28 mouse cellular contexts compared by ENCODE assay signal in genomic region chr3:117294308-117294925, GRCm38 (mm10).
DNase-seq lines count a peak whose midpoint lies in the region; ATAC-seq and TF ChIP-seq lines count a peak whose summit lies in the region.
"Had no signal": no experiment of that assay in that cellular context is flagged by ENCODE, and none has a peak within 500 bp of the region (broad histone marks: within the 10 kb centered on the region; RNA-seq: fewer than 3 reads in every experiment).

No protein-coding gene starts in this region.

- DNase-seq in forebrain, postnatal 0 days = peak; percentile 50
- no peak for DNase-seq in forebrain, embryonic 14.5 days (ENCODE audit: low spot score)
- peak; percentile 15 to 19 for DNase-seq in left cerebral cortex, postnatal 14 days (ENCODE audit: low spot score in 2 of 2)
- DNase-seq in left cerebral cortex, adult 11 months (ENCODE audit: low spot score) = no peak
- DNase-seq in A20 (ENCODE audit: low read depth, low spot score) = peak; percentile 64
- peak; percentile 34 for DNase-seq in brain, embryonic 14.5 days (ENCODE audit: low read depth)
- DNase-seq in heart, adult 2 months = no peak
- no peak for DNase-seq in heart, adult 18-20 months
- DNase-seq: adrenal gland, postnatal 36 days; cerebellum, adult 8-10 months; cerebellum, postnatal 25 days; gastrocnemius, adult 2 months; gastrocnemius, postnatal 36 days; heart, postnatal 14 days; kidney, adult 11 months; kidney, postnatal 14 days; left cerebral cortex, postnatal 4 days; liver, embryonic 13.5 days; lung, adult 18-20 months; lung, postnatal 4 days; right cerebral cortex, postnatal 4 days; thymus, postnatal 4 days had no signal

- no peaks in the 10 kb centered on the region for H3K27me3 ChIP-seq in forebrain, postnatal 0 days (ENCODE audit: insufficient read depth, low read length)
- H3K27me3 ChIP-seq in forebrain, embryonic 14.5 days (replicated peaks; ENCODE audit: control insufficient read depth, insufficient read depth, low read length) = no peaks in the 10 kb centered on the region
- no peaks in the 10 kb centered on the region for H3K27me3 ChIP-seq in heart, adult 2 months (ENCODE audit: control insufficient read depth, insufficient read depth, low read length)
- H3K27me3 ChIP-seq: hindbrain, embryonic 15.5 days; liver, embryonic 13.5 days had no signal

- no peak for TF ChIP-seq POLR2A in brain, embryonic 14.5 days (IDR thresholded peaks at IDR 0.05; ENCODE audit: borderline replicate concordance, extremely low read depth, insufficient read depth, insufficient read length, poor library complexity, severe bottlenecking)
- no peak for TF ChIP-seq POLR2A in heart, adult 2 months (IDR thresholded peaks at IDR 0.05; ENCODE audit: insufficient read depth, low read depth, low read length)

- no peak overlapping the region for H3K4me3 ChIP-seq in forebrain, postnatal 0 days (ENCODE audit: low read depth, low read length)
- no peak overlapping the region for H3K4me3 ChIP-seq in forebrain, embryonic 14.5 days (ENCODE audit: low read depth, low read length)
- H3K4me3 ChIP-seq in heart, adult 2 months = no peak overlapping the region
- H3K4me3 ChIP-seq: gastrocnemius, adult 2 months; hindbrain, embryonic 10.5 days; hindbrain, embryonic 15.5 days; liver, embryonic 13.5 days had no signal

- H3K9ac ChIP-seq in forebrain, postnatal 0 days = no peak overlapping the region
- H3K9ac ChIP-seq in forebrain, embryonic 14.5 days (ENCODE audit: low read length) = no peak overlapping the region
- H3K9ac ChIP-seq in heart, adult 2 months (ENCODE audit: low read depth, low read length) = no peak overlapping the region
- H3K9ac ChIP-seq: hindbrain, embryonic 15.5 days; liver, embryonic 13.5 days had no signal

- peaks cover 10% of the 10 kb centered on the region; the same call in 1 of the 2 replicates for H3K4me1 ChIP-seq in forebrain, postnatal 0 days (ENCODE audit: insufficient read depth)
- H3K4me1 ChIP-seq in forebrain, embryonic 14.5 days (ENCODE audit: control insufficient read depth, insufficient read depth, low read length) = no peaks in the 10 kb centered on the region
- H3K4me1 ChIP-seq in heart, adult 2 months (ENCODE audit: control insufficient read depth, insufficient read depth, low read length) = no peaks in the 10 kb centered on the region
- H3K4me1 ChIP-seq: hindbrain, embryonic 10.5 days; hindbrain, embryonic 15.5 days; liver, embryonic 13.5 days had no signal

- no peak for TF ChIP-seq EP300 in heart, adult 2 months (IDR thresholded peaks at IDR 0.05; ENCODE audit: insufficient read depth, low read depth, low read length)

- TF ChIP-seq CTCF in forebrain, postnatal 0 days (IDR thresholded peaks at IDR 0.05; ENCODE audit: low read depth) = no peak
- no peak for TF ChIP-seq CTCF in brain, embryonic 14.5 days (IDR thresholded peaks at IDR 0.05; ENCODE audit: borderline replicate concordance, extremely low read depth, insufficient read depth, insufficient read length)
- no peak for TF ChIP-seq CTCF in heart, adult 2 months (IDR thresholded peaks at IDR 0.05)

- H3K27ac ChIP-seq in forebrain, postnatal 0 days (ENCODE audit: low read depth, low read length) = 0 out of 2 replicates have a peak overlapping the region, but pooled peaks have one; percentile 23
- no peak overlapping the region for H3K27ac ChIP-seq in forebrain, embryonic 14.5 days (ENCODE audit: low read depth, low read length)
- no peak overlapping the region for H3K27ac ChIP-seq in heart, adult 2 months
- H3K27ac ChIP-seq: gastrocnemius, adult 2 months; hindbrain, embryonic 10.5 days; hindbrain, embryonic 15.5 days; liver, embryonic 13.5 days; stomach, postnatal 0 days had no signal

- no peaks in the 10 kb centered on the region for H3K79me2 ChIP-seq in heart, adult 2 months (replicated peaks; ENCODE audit: control insufficient read depth, insufficient read depth, low read length)

- H3K36me3 ChIP-seq in forebrain, postnatal 0 days (ENCODE audit: insufficient read depth) = no peaks in the 10 kb centered on the region
- H3K36me3 ChIP-seq in forebrain, embryonic 14.5 days (ENCODE audit: control insufficient read depth, insufficient read depth, low read length) = no peaks in the 10 kb centered on the region
- no peaks in the 10 kb centered on the region for H3K36me3 ChIP-seq in heart, adult 2 months (ENCODE audit: control insufficient read depth, insufficient read depth, low read length)
- H3K36me3 ChIP-seq: hindbrain, embryonic 10.5 days; hindbrain, embryonic 15.5 days; liver, embryonic 13.5 days had no signal

- intact Hi-C loops in left cerebral cortex, postnatal 14 days (cut with DNase I) = no loop called here
- intact Hi-C loops in heart, adult 2 months (cut with DNase I) = no loop called here

- H3K4me2 ChIP-seq in forebrain, postnatal 0 days (ENCODE audit: low read depth) = no peak overlapping the region
- no peak overlapping the region for H3K4me2 ChIP-seq in forebrain, embryonic 14.5 days (ENCODE audit: low read length)
- H3K4me2 ChIP-seq: hindbrain, embryonic 15.5 days; liver, embryonic 13.5 days had no signal

- no peaks in the 10 kb centered on the region for H3K9me3 ChIP-seq in forebrain, postnatal 0 days (ENCODE audit: low read length)
- no peaks in the 10 kb centered on the region for H3K9me3 ChIP-seq in forebrain, embryonic 14.5 days (replicated peaks; ENCODE audit: control insufficient read depth, low read length)
- H3K9me3 ChIP-seq: hindbrain, embryonic 10.5 days; hindbrain, embryonic 15.5 days; liver, embryonic 13.5 days had no signal

- WGBS in forebrain, postnatal 0 days = 47% methylated on average over 2 of the region's 2 CpGs
- 93% methylated on average over 2 of the region's 2 CpGs for WGBS in forebrain, embryonic 14.5 days
- 68% methylated on average over 2 of the region's 2 CpGs for WGBS in heart, adult 2 months

- peak; percentile 66 for ATAC-seq in forebrain, postnatal 0 days
- no peak for ATAC-seq in forebrain, embryonic 14.5 days
- ATAC-seq: CD4-positive, CD25-positive, alpha-beta regulatory T cell, adult 4 months; inflammation-experienced regulatory T-cells, adult 6 months; lung, postnatal 0 days had no signal

Comparison
In these comparisons a context has a peak if more than half of its experiments do, and no peak if none do; other contexts are left out.
1. DNase-seq: peak in forebrain, postnatal 0 days (single experiment), left cerebral cortex, postnatal 14 days (2 of 2), A20 (single experiment) and brain, embryonic 14.5 days (single experiment); none in forebrain, embryonic 14.5 days (single experiment), left cerebral cortex, adult 11 months (single experiment), heart, adult 2 months (0 of 2) and heart, adult 18-20 months (0 of 2).